ENCODE assay signal across 9 mouse cellular contexts in the genomic region with DNA sequence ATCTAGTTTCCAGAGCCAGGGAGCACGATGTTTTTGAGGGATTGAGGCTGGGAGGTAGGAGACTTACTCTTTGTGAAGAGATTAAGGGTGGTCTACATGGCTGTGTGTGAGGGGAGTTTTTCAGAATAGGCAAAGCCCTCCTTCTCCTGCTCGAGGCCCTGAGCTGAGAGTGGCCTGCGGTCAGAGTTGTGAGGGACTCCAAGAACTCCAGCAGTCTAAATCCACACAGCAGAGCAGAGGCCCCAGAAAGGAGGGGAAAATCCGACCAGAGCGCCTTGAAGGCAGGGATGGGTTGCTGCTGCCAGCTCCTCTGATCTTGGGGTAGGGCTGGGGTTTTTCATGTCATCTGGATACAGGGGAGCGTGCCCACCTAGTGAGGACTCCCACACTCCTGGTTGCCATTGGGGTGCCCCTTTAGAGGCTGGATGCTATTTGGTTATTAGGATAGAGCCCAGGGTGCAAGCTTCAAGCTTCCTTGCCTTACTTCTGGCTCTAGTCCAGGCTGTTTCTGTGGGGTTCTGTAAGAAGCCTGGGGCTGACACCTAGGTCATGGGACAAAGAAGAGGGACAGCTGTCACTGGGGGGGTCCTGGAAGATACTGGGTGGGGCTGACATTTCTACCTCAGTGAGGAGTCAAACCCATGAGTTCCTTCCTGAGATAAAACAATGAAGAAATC. TPM values are rescaled to one million over a fixed set of nuclear protein-coding genes. Genes with fewer than 3 reads are reported as not detected.
DNase-seq lines count a peak whose midpoint lies in the region; ATAC-seq and TF ChIP-seq lines count a peak whose summit lies in the region.
"Had no signal": no experiment of that assay in that cellular context is flagged by ENCODE, and none has a peak within 500 bp of the region (broad histone marks: within the 10 kb centered on the region; RNA-seq: fewer than 3 reads in every experiment).

No protein-coding gene starts in this region.

- in situ Hi-C loops in ES-E14 (cut with MboI; ENCODE audit: low sequenced_read_pairs in 2 of 2, unreplicated experiment in 2 of 2) = no loop called here

- peak overlapping the region; percentile 49; the same call in 1 of the 2 replicates for H3K27ac ChIP-seq in ES-E14 (ENCODE audit: insufficient read depth, low read depth, low read length, poor library complexity, severe bottlenecking)
- peak overlapping the region; percentile 94 for H3K27ac ChIP-seq in heart, postnatal 0 days (ENCODE audit: low read depth)
- peak overlapping the region; percentile 93 for H3K27ac ChIP-seq in liver, postnatal 0 days (ENCODE audit: low read depth)

- peak overlapping the region; percentile 100 for H3K4me3 ChIP-seq in erythroblast, embryonic 14.5 days (replicated peaks)
- peak overlapping the region; percentile 75 to 92; a peak in 2 of 4 replicates for H3K4me3 ChIP-seq in ES-E14 (ENCODE audit: insufficient read depth in 1 of 2, low read depth in 1 of 2, low read length in 2 of 2, poor library complexity in 1 of 2, severe bottlenecking in 1 of 2)
- H3K4me3 ChIP-seq in heart, postnatal 0 days (ENCODE audit: low read depth, low read length) = peak overlapping the region; percentile 72
- H3K4me3 ChIP-seq in liver, postnatal 0 days (ENCODE audit: low read depth, low read length) = peak overlapping the region; percentile 95

- 26% methylated on average over 6 of the region's 6 CpGs for WGBS in heart, postnatal 0 days
- 46% methylated on average over 6 of the region's 6 CpGs for whole genome bisulfite sequencing in liver, postnatal 0 days (ENCODE audit: insufficient replicate concordance)

- peak overlapping the region; percentile 92 for H3K4me2 ChIP-seq in heart, postnatal 0 days (ENCODE audit: low read depth, low read length)
- H3K4me2 ChIP-seq in liver, postnatal 0 days (ENCODE audit: low read depth, low read length) = peak overlapping the region; percentile 86

- H3K36me3 ChIP-seq in erythroblast, embryonic 14.5 days (ENCODE audit: control insufficient read depth) = peaks cover 75% of the 10 kb centered on the region
- H3K36me3 ChIP-seq in ES-E14 (ENCODE audit: control insufficient read depth, insufficient read depth, low read length, poor library complexity, severe bottlenecking) = peaks cover 26% of the 10 kb centered on the region
- peaks cover 38% of the 10 kb centered on the region for H3K36me3 ChIP-seq in heart, postnatal 0 days (replicated peaks; ENCODE audit: control insufficient read depth, insufficient read depth, low read length)
- peaks cover 50% of the 10 kb centered on the region for H3K36me3 ChIP-seq in liver, postnatal 0 days (replicated peaks; ENCODE audit: insufficient read depth, low read length)

- no peak for DNase-seq in ES-E14 (ENCODE audit: low read depth, low spot score)
- peak; percentile 23 for DNase-seq in heart, postnatal 0 days (ENCODE audit: low spot score)
- DNase-seq in liver, postnatal 0 days = peak; percentile 41
- DNase-seq in gastrocnemius, postnatal 14 days = no peak
- DNase-seq in layer of hippocampus, postnatal 10 days (ENCODE audit: low spot score in 2 of 2) = no peak
- DNase-seq in cerebellum, postnatal 25 days = no peak

- peak overlapping the region; percentile 16; the same call in 1 of the 2 replicates for H3K9ac ChIP-seq in ES-E14 (ENCODE audit: insufficient read depth, low read depth, low read length, poor library complexity, severe bottlenecking)
- peak overlapping the region; percentile 85 for H3K9ac ChIP-seq in heart, postnatal 0 days (replicated peaks; ENCODE audit: low read depth, low read length)
- H3K9ac ChIP-seq in liver, postnatal 0 days (replicated peaks) = peak overlapping the region; percentile 86

- H3K9me3 ChIP-seq in erythroblast, embryonic 14.5 days (ENCODE audit: control insufficient read depth, low read length) = no peaks in the 10 kb centered on the region
- no peaks in the 10 kb centered on the region for H3K9me3 ChIP-seq in ES-E14 (ENCODE audit: control insufficient read depth, insufficient read depth, low read depth, low read length)
- H3K9me3 ChIP-seq in heart, postnatal 0 days (replicated peaks; ENCODE audit: control insufficient read depth, low read length) = no peaks in the 10 kb centered on the region
- H3K9me3 ChIP-seq in liver, postnatal 0 days (ENCODE audit: low read length) = no peaks in the 10 kb centered on the region

- peaks cover 81% of the 10 kb centered on the region for H3K4me1 ChIP-seq in erythroblast, embryonic 14.5 days (ENCODE audit: control insufficient read depth)
- peaks cover 22% of the 10 kb centered on the region in 2 experiments for H3K4me1 ChIP-seq in ES-E14 (ENCODE audit: control insufficient read depth in 2 of 2, insufficient read depth in 2 of 2, low read length in 2 of 2, poor library complexity in 1 of 2)
- H3K4me1 ChIP-seq in heart, postnatal 0 days (ENCODE audit: control insufficient read depth, insufficient read depth) = peaks cover 33% of the 10 kb centered on the region
- H3K4me1 ChIP-seq in liver, postnatal 0 days (ENCODE audit: insufficient read depth) = peaks cover 54% of the 10 kb centered on the region

- no peaks in the 10 kb centered on the region for H3K27me3 ChIP-seq in erythroblast, embryonic 14.5 days (ENCODE audit: control insufficient read depth)
- H3K27me3 ChIP-seq in heart, postnatal 0 days (ENCODE audit: control insufficient read depth, insufficient read depth, low read length) = no peaks in the 10 kb centered on the region
- no peaks in the 10 kb centered on the region for H3K27me3 ChIP-seq in liver, postnatal 0 days (ENCODE audit: insufficient read depth, low read length)
- H3K27me3 ChIP-seq: CH12.LX had no signal

- no peak for ATAC-seq in erythroblast, adult 5-6 weeks (replicated peaks; ENCODE audit: low FRiP score, poor library complexity, severe bottlenecking)
- ATAC-seq in heart, postnatal 0 days (ENCODE audit: insufficient read depth, low read depth) = no peak
- ATAC-seq in liver, postnatal 0 days = no peak

- TF ChIP-seq EP300 in heart, postnatal 0 days (IDR thresholded peaks at IDR 0.05; ENCODE audit: low read depth) = no peak
- no peak for TF ChIP-seq EP300 in liver, postnatal 0 days (IDR thresholded peaks at IDR 0.05; ENCODE audit: low read depth)

- intact Hi-C loops in gastrocnemius, postnatal 14 days (cut with DNase I; ENCODE audit: low total_unique reads) = no loop called here

- TF ChIP-seq CTCF in heart, postnatal 0 days (IDR thresholded peaks at IDR 0.05; ENCODE audit: low read depth) = no peak
- TF ChIP-seq CTCF in liver, postnatal 0 days (IDR thresholded peaks at IDR 0.05; ENCODE audit: low read depth) = no peak

TF ChIP-seq in ES-E14, 5 proteins besides CTCF, POLR2A, EP300 and RAD21:
- TF ChIP-seq CHD2 (IDR thresholded peaks at IDR 0.05; ENCODE audit: low read depth, low read length) (no peak), ZC3H11A (IDR thresholded peaks at IDR 0.05; ENCODE audit: borderline replicate concordance, low read depth, low read length) (no peak), HCFC1 (IDR thresholded peaks at IDR 0.05; ENCODE audit: borderline replicate concordance, insufficient read depth, low read length) (no peak), ZNF384 (IDR thresholded peaks at IDR 0.05; ENCODE audit: low read depth, low read length) (no peak), MAFK (IDR thresholded peaks at IDR 0.05; ENCODE audit: insufficient read depth, low read depth, low read length) (no peak)
TF ChIP-seq in ES-E14: peak in this region for 0.

RNA-seq across cellular contexts. Expression of a gene that starts 15.0 kb away (rescaled TPM):
- polyA plus RNA-seq in erythroblast, embryonic 14.5 days (2012) = 2.8 and 3.4 TPM in 2 replicates
- 1.2 and 2.1 TPM in 2 replicates for total RNA-seq in erythroblast, adult 5-6 weeks (2015; ENCODE audit: low replicate concordance)
- total RNA-seq in erythroblast, adult 5-6 weeks (2017; ENCODE audit: low replicate concordance) = 3.2 and 4.3 TPM in 2 replicates
- total RNA-seq in ES-E14 (2012; rRNA removed) = 51.5 and 51.8 TPM in 2 replicates
- total RNA-seq in heart, postnatal 0 days (2014; rRNA removed; ENCODE audit: low replicate concordance) = 14.3 and 17.4 TPM in 2 replicates
- 15.8 and 19.9 TPM in 2 replicates for polyA plus RNA-seq in heart, postnatal 0 days (2015; fragmentation: Nextera tagmentation; extraction: Ambion mirVana)
- polyA plus RNA-seq in liver, postnatal 0 days (2015; fragmentation: Nextera tagmentation; extraction: Ambion mirVana) = 8.9 and 10.6 TPM in 2 replicates
- 10 to 100 TPM; 12.3 to 14.8 TPM for total RNA-seq in gastrocnemius, postnatal 14 days (2021)
- 10 to 100 TPM; 24.5 to 24.9 TPM for total RNA-seq in layer of hippocampus, postnatal 10 days (2021)

RNA-seq across cellular contexts. Expression of a gene that starts 15.1 kb away (rescaled TPM):
- 0.43 and 0.45 TPM in 2 replicates for polyA plus RNA-seq in erythroblast, embryonic 14.5 days (2012)
- 10.4 and 19.9 TPM in 2 replicates for total RNA-seq in erythroblast, adult 5-6 weeks (2015; ENCODE audit: low replicate concordance)
- 48.5 and 68.2 TPM in 2 replicates for total RNA-seq in erythroblast, adult 5-6 weeks (2017; ENCODE audit: low replicate concordance)
- 43.4 and 46.1 TPM in 2 replicates for total RNA-seq in ES-E14 (2012; rRNA removed)
- 26.5 and 30.1 TPM in 2 replicates for total RNA-seq in heart, postnatal 0 days (2014; rRNA removed; ENCODE audit: low replicate concordance)
- polyA plus RNA-seq in heart, postnatal 0 days (2015; fragmentation: Nextera tagmentation; extraction: Ambion mirVana) = 21.8 and 26.3 TPM in 2 replicates
- 13.5 and 14.4 TPM in 2 replicates for polyA plus RNA-seq in liver, postnatal 0 days (2015; fragmentation: Nextera tagmentation; extraction: Ambion mirVana)
- total RNA-seq in gastrocnemius, postnatal 14 days (2021) = 10 to 100 TPM; 10.3 to 12.6 TPM
- total RNA-seq in layer of hippocampus, postnatal 10 days (2021) = 10 to 100 TPM; 23.9 to 24.8 TPM

RNA-seq across cellular contexts. Expression of a gene that starts 15.1 kb away (rescaled TPM):
- polyA plus RNA-seq in erythroblast, embryonic 14.5 days (2012) = 0.29 and 0.65 TPM in 2 replicates
- 2.5 and 4.8 TPM in 2 replicates for total RNA-seq in erythroblast, adult 5-6 weeks (2015; ENCODE audit: low replicate concordance)
- 6.3 and 16.2 TPM in 2 replicates for total RNA-seq in erythroblast, adult 5-6 weeks (2017; ENCODE audit: low replicate concordance)
- total RNA-seq in ES-E14 (2012; rRNA removed) = 4.9 and 5.4 TPM in 2 replicates
- 2.3 TPM in 1 of 2 replicates, not detected in the other for total RNA-seq in heart, postnatal 0 days (2014; rRNA removed; ENCODE audit: low replicate concordance)
- polyA plus RNA-seq in heart, postnatal 0 days (2015; fragmentation: Nextera tagmentation; extraction: Ambion mirVana) = 1.4 and 1.7 TPM in 2 replicates
- polyA plus RNA-seq in liver, postnatal 0 days (2015; fragmentation: Nextera tagmentation; extraction: Ambion mirVana) = 0.79 and 0.82 TPM in 2 replicates
- total RNA-seq in gastrocnemius, postnatal 14 days (2021) = 1 to 10 TPM; 1.2 to 1.9 TPM
- total RNA-seq in layer of hippocampus, postnatal 10 days (2021) = 10 to 100 TPM in 1 of 2 experiments, 1 to 10 TPM in 1; 6.6 to 10.1 TPM

RNA-seq across cellular contexts. Expression of a gene that starts 34.2 kb away (rescaled TPM):
- polyA plus RNA-seq in erythroblast, embryonic 14.5 days (2012) = 2.2 and 2.4 TPM in 2 replicates
- total RNA-seq in erythroblast, adult 5-6 weeks (2015; ENCODE audit: low replicate concordance) = 7.3 and 36.5 TPM in 2 replicates
- total RNA-seq in erythroblast, adult 5-6 weeks (2017; ENCODE audit: low replicate concordance) = 14.8 and 27.6 TPM in 2 replicates
- total RNA-seq in ES-E14 (2012; rRNA removed) = 10.0 and 15.5 TPM in 2 replicates
- total RNA-seq in heart, postnatal 0 days (2014; rRNA removed; ENCODE audit: low replicate concordance) = 3.5 and 10.8 TPM in 2 replicates
- polyA plus RNA-seq in heart, postnatal 0 days (2015; fragmentation: Nextera tagmentation; extraction: Ambion mirVana) = 1.4 TPM in 2 replicates
- polyA plus RNA-seq in liver, postnatal 0 days (2015; fragmentation: Nextera tagmentation; extraction: Ambion mirVana) = 1.2 and 1.6 TPM in 2 replicates
- total RNA-seq in gastrocnemius, postnatal 14 days (2021) = 1 to 10 TPM; 3.2 to 4.3 TPM
- total RNA-seq in layer of hippocampus, postnatal 10 days (2021) = 10 to 100 TPM; 11.3 to 13.2 TPM

Comparison
In these comparisons a context has a peak if more than half of its experiments do, and no peak if none do; other contexts are left out.
1. DNase-seq: peak in heart, postnatal 0 days (single experiment) and liver, postnatal 0 days (single experiment); none in ES-E14 (single experiment), gastrocnemius, postnatal 14 days (single experiment), layer of hippocampus, postnatal 10 days (0 of 2) and cerebellum, postnatal 25 days (0 of 2).
2. H3K9ac ChIP-seq: peak in every context shown above with its lines; median percentile 86 in liver, postnatal 0 days; 85 in heart, postnatal 0 days; 16 in ES-E14.
3. Peak in every context shown above with its lines, with median percentiles within 50 percentile points of each other: H3K4me3 ChIP-seq and H3K27ac ChIP-seq.